Mouse (Mus musculus): ENCODE data around the gene Ttc28. TPM values are rescaled to one million over a fixed set of nuclear protein-coding genes. Genes with fewer than 3 reads are reported as not detected.

Ttc28 gene
- polyA plus RNA-seq, 1 experiment from 2014 or later = 13.5 TPM

DNA sequence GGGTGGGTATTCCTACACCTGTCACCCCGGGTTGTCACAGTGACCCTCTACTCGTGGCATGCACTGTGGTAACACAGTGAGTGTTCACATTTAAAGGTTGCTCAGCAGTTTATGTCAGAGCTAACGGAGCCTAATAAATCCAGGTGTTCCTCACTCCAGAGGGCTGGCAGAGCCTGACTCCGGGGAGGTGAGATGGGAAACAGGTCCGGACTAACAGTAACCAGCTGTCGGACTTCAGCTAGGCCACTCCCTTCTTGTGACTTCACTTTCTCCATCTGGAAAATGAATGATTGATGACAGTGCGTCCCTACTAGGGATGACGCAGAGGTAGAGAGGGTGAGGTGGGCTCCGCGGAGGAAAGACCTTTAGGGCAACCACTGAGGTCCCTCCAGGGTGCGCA lies 336.1 kb downstream of the Ttc28 start:
- Histone ChIP-seq H3K27me3 (ENCODE audit: control insufficient read depth, insufficient read depth, low read length) (peaks cover 2% of the 10 kb centered on the region; the same call in 1 of the 2 replicates), H3K36me3 (ENCODE audit: control insufficient read depth, insufficient read depth, low read length) (no peaks in the 10 kb centered on the region), H3K4me3 (ENCODE audit: low read depth, low read length) (no peak overlapping the region), H3K9me3 (ENCODE audit: control insufficient read depth, low read length) (no peaks in the 10 kb centered on the region), H3K27ac (ENCODE audit: low read depth, low read length) (no peak overlapping the region), H3K9ac (ENCODE audit: low read length) (no peak overlapping the region), H3K4me1 (ENCODE audit: control insufficient read depth, insufficient read depth, low read length) (peaks cover 53% of the 10 kb centered on the region), H3K4me2 (no peak overlapping the region)
- no peak for ATAC-seq (ENCODE audit: low FRiP score)
- no peak for DNase-seq (ENCODE audit: low spot score, missing footprints)
- whole genome bisulfite sequencing = 84% methylated on average over 11 of the region's 11 CpGs

DNA sequence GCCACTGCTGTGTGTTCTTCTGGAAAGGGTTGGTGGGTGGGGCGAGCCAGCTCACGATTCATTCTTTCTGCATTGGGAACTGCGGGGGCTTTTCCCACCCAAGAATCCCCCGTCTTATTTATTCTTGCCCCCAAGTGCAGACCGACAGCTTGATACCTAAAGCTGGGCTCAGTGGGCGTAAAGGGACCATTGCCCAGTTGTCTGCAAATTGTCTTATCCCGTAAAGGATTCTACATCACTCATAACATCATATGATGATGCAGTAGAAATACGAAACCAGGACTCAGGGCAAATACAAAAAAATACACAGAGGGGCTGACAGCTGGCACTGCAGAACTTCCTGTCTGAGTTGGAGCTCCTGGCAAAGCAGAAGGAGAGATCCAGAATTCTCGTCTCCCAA lies 336.6 kb downstream of the Ttc28 start:
- H3K4me2 ChIP-seq = no peak overlapping the region
- DNase-seq (ENCODE audit: low spot score, missing footprints) (no peak), ATAC-seq (ENCODE audit: low FRiP score) (no peak)
- H3K9me3 ChIP-seq (ENCODE audit: control insufficient read depth, low read length) = no peaks in the 10 kb centered on the region
- H3K36me3 ChIP-seq (ENCODE audit: control insufficient read depth, insufficient read depth, low read length) = no peaks in the 10 kb centered on the region
- no peak overlapping the region for H3K4me3 ChIP-seq (ENCODE audit: low read depth, low read length)
- WGBS = 93% methylated on average over 9 of the region's 9 CpGs
- H3K9ac ChIP-seq (ENCODE audit: low read length) = no peak overlapping the region
- H3K27me3 ChIP-seq (ENCODE audit: control insufficient read depth, insufficient read depth, low read length) = peaks cover 2% of the 10 kb centered on the region; the same call in 1 of the 2 replicates
- H3K4me1 ChIP-seq (ENCODE audit: control insufficient read depth, insufficient read depth, low read length) = peaks cover 58% of the 10 kb centered on the region
- H3K27ac ChIP-seq (ENCODE audit: low read depth, low read length) = no peak overlapping the region

DNA sequence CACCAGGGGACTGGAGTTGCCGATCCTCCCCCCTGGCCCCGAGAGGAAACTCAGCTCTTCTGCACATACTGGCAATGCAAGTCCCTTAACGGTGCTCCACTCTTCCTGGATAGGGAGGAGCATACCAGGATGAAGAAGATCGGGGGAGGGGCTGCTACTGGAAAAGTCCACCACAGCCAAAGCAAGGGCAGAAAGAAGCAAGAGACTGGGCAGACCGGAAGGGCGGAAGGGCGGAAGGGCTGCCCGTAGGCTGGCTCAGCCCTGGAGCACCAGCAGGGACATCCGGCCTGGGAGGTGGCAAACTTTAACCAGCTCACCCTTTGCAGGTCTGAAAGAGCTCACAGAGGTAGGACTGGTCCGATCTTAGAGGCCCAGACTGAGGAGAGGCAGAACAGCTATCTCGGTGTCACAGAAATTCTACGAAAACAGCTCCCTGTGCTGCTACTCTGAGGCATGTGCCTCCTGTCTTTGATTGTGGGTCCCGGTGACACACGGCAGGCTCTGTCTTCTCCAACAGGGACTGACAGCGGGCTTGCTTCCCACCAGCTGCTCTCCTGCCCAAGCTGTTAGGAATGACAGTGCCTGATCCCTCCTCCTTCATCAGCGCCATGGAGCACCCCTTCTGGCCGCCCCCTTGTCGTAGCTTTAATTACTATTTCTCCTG lies 338.0 kb downstream of the Ttc28 start:
- WGBS = 77% methylated on average over 18 of the region's 18 CpGs
- no peak overlapping the region for H3K4me2 ChIP-seq
- H3K9ac ChIP-seq (ENCODE audit: low read length) = no peak overlapping the region
- ATAC-seq (ENCODE audit: low FRiP score) (no peak), DNase-seq (ENCODE audit: low spot score, missing footprints) (no peak)
- H3K9me3 ChIP-seq (ENCODE audit: control insufficient read depth, low read length) = no peaks in the 10 kb centered on the region
- H3K4me1 ChIP-seq (ENCODE audit: control insufficient read depth, insufficient read depth, low read length) = peaks cover 70% of the 10 kb centered on the region
- peaks cover 2% of the 10 kb centered on the region; the same call in 1 of the 2 replicates for H3K27me3 ChIP-seq (ENCODE audit: control insufficient read depth, insufficient read depth, low read length)
- no peak overlapping the region for H3K4me3 ChIP-seq (ENCODE audit: low read depth, low read length)
- no peaks in the 10 kb centered on the region for H3K36me3 ChIP-seq (ENCODE audit: control insufficient read depth, insufficient read depth, low read length)
- peak overlapping the region; percentile 41; the same call in 1 of the 2 replicates for H3K27ac ChIP-seq (ENCODE audit: low read depth, low read length)

DNA sequence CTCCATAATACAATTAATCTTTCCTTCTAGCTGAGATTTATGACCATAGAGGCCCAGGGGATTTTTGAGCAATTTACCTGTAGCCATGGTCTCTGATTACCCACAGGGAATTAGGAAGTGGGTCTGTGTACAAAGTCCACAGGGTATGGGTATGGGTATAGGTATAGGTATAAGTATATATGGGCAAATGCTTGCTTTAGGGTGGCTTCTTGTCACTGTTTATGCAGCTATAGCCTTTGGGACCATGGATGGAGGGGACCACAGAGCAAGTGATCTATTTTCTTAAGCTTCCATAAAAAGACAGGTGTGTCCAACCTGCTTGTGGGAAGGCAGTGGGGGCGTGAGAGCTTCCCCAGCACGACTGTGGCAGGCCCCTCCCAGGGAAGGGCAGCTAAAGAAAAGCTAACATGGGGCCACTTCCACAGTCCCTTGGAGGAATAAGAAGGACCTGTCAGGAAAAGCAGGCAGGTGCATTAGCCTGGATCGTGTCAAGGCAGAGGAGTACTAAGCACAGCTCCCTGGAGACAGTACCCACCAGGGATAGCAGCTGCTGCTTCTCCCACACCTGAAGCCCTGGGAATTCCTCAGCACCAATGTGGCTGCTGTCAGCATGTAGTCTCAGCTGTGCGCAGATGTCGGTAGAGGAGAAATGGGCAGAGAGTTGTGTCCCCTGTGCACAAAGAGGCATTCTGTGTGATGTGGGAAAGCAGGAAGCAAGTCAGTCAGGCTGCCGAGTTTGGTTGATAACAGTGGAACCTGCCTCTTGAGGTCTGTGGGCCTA lies 338.7 kb downstream of the Ttc28 start:
- peaks cover 3% of the 10 kb centered on the region; the same call in 1 of the 2 replicates for H3K36me3 ChIP-seq (ENCODE audit: control insufficient read depth, insufficient read depth, low read length)
- 70% methylated on average over 6 of the region's 6 CpGs for WGBS
- peaks cover 70% of the 10 kb centered on the region for H3K4me1 ChIP-seq (ENCODE audit: control insufficient read depth, insufficient read depth, low read length)
- no peak overlapping the region for H3K4me3 ChIP-seq (ENCODE audit: low read depth, low read length)
- H3K9me3 ChIP-seq (ENCODE audit: control insufficient read depth, low read length) = no peaks in the 10 kb centered on the region
- H3K9ac ChIP-seq (ENCODE audit: low read length) = 0 out of 2 replicates have a peak overlapping the region, but pooled peaks have one; percentile 22
- ATAC-seq (ENCODE audit: low FRiP score) (no peak), DNase-seq (ENCODE audit: low spot score, missing footprints) (no peak)
- H3K4me2 ChIP-seq = no peak overlapping the region
- peaks cover 2% of the 10 kb centered on the region; the same call in 1 of the 2 replicates for H3K27me3 ChIP-seq (ENCODE audit: control insufficient read depth, insufficient read depth, low read length)
- peak overlapping the region; percentile 1; the same call in 1 of the 2 replicates for H3K27ac ChIP-seq (ENCODE audit: low read depth, low read length)

DNA sequence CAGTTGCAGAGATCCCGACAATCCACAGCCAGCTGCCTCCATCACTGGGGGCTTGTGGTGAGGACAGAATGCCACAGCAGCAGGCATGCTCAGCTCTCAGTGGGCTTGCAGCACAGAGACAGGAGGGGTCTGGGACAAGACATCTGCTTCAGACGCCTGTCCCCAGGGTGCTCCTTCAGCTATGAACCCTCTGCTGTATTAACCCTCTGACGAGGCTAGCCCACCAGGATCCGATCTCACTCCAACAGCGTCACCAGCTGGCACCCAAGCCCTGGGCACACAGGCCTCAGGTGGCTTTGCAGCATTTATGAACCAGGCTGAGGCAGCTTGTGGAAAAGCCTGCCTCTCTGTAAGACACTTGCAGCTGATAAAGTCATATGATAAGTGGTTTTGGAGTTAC lies 339.4 kb downstream of the Ttc28 start:
- ATAC-seq (ENCODE audit: low FRiP score) (no peak), DNase-seq (ENCODE audit: low spot score, missing footprints) (no peak)
- H3K9ac ChIP-seq (ENCODE audit: low read length) = no peak overlapping the region
- no peak overlapping the region for H3K4me3 ChIP-seq (ENCODE audit: low read depth, low read length)
- peaks cover 3% of the 10 kb centered on the region for H3K27me3 ChIP-seq (ENCODE audit: control insufficient read depth, insufficient read depth, low read length)
- no peaks in the 10 kb centered on the region for H3K9me3 ChIP-seq (ENCODE audit: control insufficient read depth, low read length)
- H3K4me1 ChIP-seq (ENCODE audit: control insufficient read depth, insufficient read depth, low read length) = peaks cover 65% of the 10 kb centered on the region
- H3K36me3 ChIP-seq (ENCODE audit: control insufficient read depth, insufficient read depth, low read length) = peaks cover 6% of the 10 kb centered on the region
- H3K4me2 ChIP-seq = no peak overlapping the region
- peak overlapping the region; percentile 1; the same call in 1 of the 2 replicates for H3K27ac ChIP-seq (ENCODE audit: low read depth, low read length)
- 76% methylated on average over 5 of the region's 5 CpGs for WGBS

DNA sequence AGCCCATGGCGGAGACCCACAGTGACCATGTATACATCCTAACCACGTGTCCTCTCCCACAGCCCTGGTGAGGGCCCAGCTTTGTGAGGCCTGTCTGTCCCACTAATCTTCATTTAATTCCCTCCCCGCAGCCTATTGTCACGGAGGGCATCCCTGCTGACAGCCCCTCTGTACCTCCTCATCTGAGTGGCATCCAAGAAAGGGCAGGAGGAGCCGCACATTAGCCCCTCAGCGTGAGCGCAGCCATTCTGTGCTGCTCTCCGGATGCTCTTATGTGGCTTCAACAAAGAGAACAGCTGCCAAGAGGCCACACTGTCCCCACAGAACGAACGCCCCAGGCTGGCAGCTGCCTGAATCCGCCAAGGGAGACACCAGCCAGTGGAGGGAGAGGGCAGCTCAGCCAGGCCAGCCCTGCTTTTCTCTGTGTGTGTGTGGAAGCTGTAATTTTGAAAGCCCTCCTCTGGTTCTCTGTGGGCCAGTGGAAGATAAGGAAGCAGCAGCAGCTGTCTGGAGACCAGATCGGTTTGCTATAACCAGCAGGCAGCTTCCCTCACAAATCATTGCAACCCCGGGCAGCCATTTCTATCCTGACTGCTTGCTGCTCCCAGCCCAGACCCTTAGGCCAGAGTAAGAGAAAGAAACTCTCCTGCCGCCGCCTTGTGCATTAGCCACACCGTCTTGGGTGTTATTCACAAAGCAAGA lies 341.2 kb downstream of the Ttc28 start:
- peak; percentile 91 for ATAC-seq (ENCODE audit: low FRiP score)
- H3K9ac ChIP-seq (ENCODE audit: low read length) = peak overlapping the region; percentile 29
- no peak overlapping the region for H3K4me3 ChIP-seq (ENCODE audit: low read depth, low read length)
- H3K4me1 ChIP-seq (ENCODE audit: control insufficient read depth, insufficient read depth, low read length) = peaks cover 49% of the 10 kb centered on the region
- no peaks in the 10 kb centered on the region for H3K9me3 ChIP-seq (ENCODE audit: control insufficient read depth, low read length)
- peaks cover 8% of the 10 kb centered on the region for H3K36me3 ChIP-seq (ENCODE audit: control insufficient read depth, insufficient read depth, low read length)
- WGBS = 13% methylated on average over 16 of the region's 16 CpGs
- peak overlapping the region; percentile 95 for H3K27ac ChIP-seq (ENCODE audit: low read depth, low read length)
- H3K4me2 ChIP-seq = 0 out of 2 replicates have a peak overlapping the region, but pooled peaks have one; percentile 0
- peaks cover 6% of the 10 kb centered on the region for H3K27me3 ChIP-seq (ENCODE audit: control insufficient read depth, insufficient read depth, low read length)
- DNase-seq (ENCODE audit: low spot score, missing footprints) = peak; percentile 96

DNA sequence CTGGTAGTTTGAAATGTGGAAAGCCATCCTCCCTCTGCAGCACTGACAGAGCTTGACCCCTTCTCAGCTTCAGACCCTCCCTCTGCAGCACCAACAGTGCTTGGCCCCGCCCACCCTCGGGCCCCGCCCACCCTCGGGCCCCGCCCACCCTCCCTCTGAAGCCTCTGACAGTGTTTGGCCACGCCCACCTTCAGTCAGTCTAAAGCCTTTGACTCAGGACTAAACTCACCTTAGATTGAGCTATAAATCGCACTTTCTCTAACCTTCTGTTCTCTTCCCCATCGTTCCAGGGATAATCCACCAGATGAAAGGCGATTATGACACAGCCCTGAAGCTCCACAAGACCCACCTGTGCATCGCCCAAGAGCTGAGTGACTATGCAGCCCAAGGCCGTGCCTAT lies 343.2 kb downstream of the Ttc28 start:
- Histone ChIP-seq H3K27ac (ENCODE audit: low read depth, low read length) (no peak overlapping the region), H3K9me3 (ENCODE audit: control insufficient read depth, low read length) (no peaks in the 10 kb centered on the region)

DNA sequence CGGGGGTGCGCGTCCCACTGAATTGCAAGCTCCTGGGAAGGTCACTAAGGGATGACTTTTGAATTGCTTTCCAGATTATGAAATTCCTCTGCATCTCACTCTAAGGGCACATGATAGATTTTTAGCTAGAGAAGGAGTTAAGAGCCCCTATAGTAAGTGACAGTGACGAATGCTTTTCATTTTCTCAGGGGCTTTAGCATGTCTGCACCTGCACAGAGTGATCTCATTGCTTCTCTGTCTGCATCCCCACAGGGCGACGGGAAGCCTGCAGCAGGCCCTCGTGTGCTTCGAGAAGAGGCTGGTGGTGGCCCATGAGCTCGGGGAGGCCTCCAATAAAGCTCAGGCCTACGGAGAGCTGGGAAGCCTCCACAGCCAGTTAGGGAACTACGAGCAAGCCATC lies 345.7 kb downstream of the Ttc28 start:
- H3K4me1 ChIP-seq (ENCODE audit: control insufficient read depth, insufficient read depth, low read length) = peaks cover 56% of the 10 kb centered on the region
- ATAC-seq (ENCODE audit: low FRiP score) (no peak), DNase-seq (ENCODE audit: low spot score, missing footprints) (no peak)
- H3K9me3 ChIP-seq (ENCODE audit: control insufficient read depth, low read length) = no peaks in the 10 kb centered on the region
- H3K27me3 ChIP-seq (ENCODE audit: control insufficient read depth, insufficient read depth, low read length) = peaks cover 4% of the 10 kb centered on the region; the same call in 1 of the 2 replicates
- WGBS = 92% methylated on average over 11 of the region's 11 CpGs
- peaks cover 8% of the 10 kb centered on the region for H3K36me3 ChIP-seq (ENCODE audit: control insufficient read depth, insufficient read depth, low read length)
- no peak overlapping the region for H3K27ac ChIP-seq (ENCODE audit: low read depth, low read length)
- no peak overlapping the region for H3K9ac ChIP-seq (ENCODE audit: low read length)
- no peak overlapping the region for H3K4me2 ChIP-seq
- no peak overlapping the region for H3K4me3 ChIP-seq (ENCODE audit: low read depth, low read length)

More for the DNA sequence above, 343.2 kb downstream of the Ttc28 start:
- DNase-seq (ENCODE audit: low spot score, missing footprints) (no peak), ATAC-seq (ENCODE audit: low FRiP score) (no peak)
- H3K4me1 ChIP-seq (ENCODE audit: control insufficient read depth, insufficient read depth, low read length) = peaks cover 54% of the 10 kb centered on the region
- H3K9ac ChIP-seq (ENCODE audit: low read length) = no peak overlapping the region
- no peak overlapping the region for H3K4me2 ChIP-seq
- WGBS = 49% methylated on average over 11 of the region's 11 CpGs
- peaks cover 8% of the 10 kb centered on the region for H3K36me3 ChIP-seq (ENCODE audit: control insufficient read depth, insufficient read depth, low read length)
- no peak overlapping the region for H3K4me3 ChIP-seq (ENCODE audit: low read depth, low read length)
- peaks cover 6% of the 10 kb centered on the region; the same call in 1 of the 2 replicates for H3K27me3 ChIP-seq (ENCODE audit: control insufficient read depth, insufficient read depth, low read length)

Data from midbrain, embryonic 11.5 days (tissue).